Mouse (Mus musculus): ENCODE results near the gene Rfc5. TPM values are rescaled to one million over a fixed set of nuclear protein-coding genes. Genes with fewer than 3 reads are reported as not detected.
A peak's percentile ranks its signal among the peaks of the same experiment; 100 is the strongest.

The Rfc5 gene
- polyA plus RNA-seq, 1 experiment from 2014 or later: 105 TPM

GRCm38 (mm10) chr5:117359497-117360227 lies 29.2 kb downstream of the Rfc5 start:
- Histone ChIP-seq H3K4me1 (replicated peaks) (peaks cover 50% of the 10 kb centered on the region), H3K27me3 (no peaks in the 10 kb centered on the region), H3K9me3 (no peaks in the 10 kb centered on the region), H3K36me3 (peaks cover 13% of the 10 kb centered on the region), H3K27ac (0 out of 2 replicates have a peak overlapping the region, but pooled peaks have one; percentile 14), H3K4me3 (replicated peaks) (no peak overlapping the region), H3K4me2 (0 out of 2 replicates have a peak overlapping the region, but pooled peaks have one; percentile 4), H3K9ac (replicated peaks) (no peak overlapping the region)
- WGBS: 43% methylated on average over 7 of the region's 7 CpGs
- no peak for ATAC-seq (ENCODE audit: insufficient number of reproducible peaks, insufficient read depth, low FRiP score, low TSS enrichment, low read depth)

- H3K9ac ChIP-seq (replicated peaks): no peak overlapping the region
- no peaks in the 10 kb centered on the region for H3K27me3 ChIP-seq
- no peak overlapping the region for H3K4me3 ChIP-seq (replicated peaks)
- peak overlapping the region; percentile 91; the same call in 1 of the 2 replicates for H3K4me2 ChIP-seq
- H3K9me3 ChIP-seq: no peaks in the 10 kb centered on the region
- no peak overlapping the region for H3K27ac ChIP-seq
- WGBS: 41% methylated on average over 11 of the region's 11 CpGs
- ATAC-seq (ENCODE audit: insufficient number of reproducible peaks, insufficient read depth, low FRiP score, low TSS enrichment, low read depth): no peak
- H3K36me3 ChIP-seq: peaks cover 4% of the 10 kb centered on the region; the same call in 1 of the 2 replicates
- H3K4me1 ChIP-seq (replicated peaks): peaks cover 50% of the 10 kb centered on the region
Observed at GRCm38 (mm10) chr5:117358725-117359124, 30.1 kb downstream of the Rfc5 start.

- no peaks in the 10 kb centered on the region for H3K27me3 ChIP-seq
- 10% methylated on average over 6 of the region's 6 CpGs for WGBS
- H3K9me3 ChIP-seq: no peaks in the 10 kb centered on the region
- peak overlapping the region; percentile 91 for H3K4me2 ChIP-seq
- H3K4me3 ChIP-seq (replicated peaks): peak overlapping the region; percentile 94
- H3K27ac ChIP-seq: peak overlapping the region; percentile 85; the same call in 1 of the 2 replicates
- no peak for ATAC-seq (ENCODE audit: insufficient number of reproducible peaks, insufficient read depth, low FRiP score, low TSS enrichment, low read depth)
- no peaks in the 10 kb centered on the region; the same call in 1 of the 2 replicates for H3K36me3 ChIP-seq
- peaks cover 48% of the 10 kb centered on the region for H3K4me1 ChIP-seq (replicated peaks)
- peak overlapping the region; percentile 90; the same call in 1 of the 2 replicates for H3K9ac ChIP-seq (replicated peaks)
Observed at GRCm38 (mm10) chr5:117358248-117358630, 30.6 kb downstream of the Rfc5 start.

DNA sequence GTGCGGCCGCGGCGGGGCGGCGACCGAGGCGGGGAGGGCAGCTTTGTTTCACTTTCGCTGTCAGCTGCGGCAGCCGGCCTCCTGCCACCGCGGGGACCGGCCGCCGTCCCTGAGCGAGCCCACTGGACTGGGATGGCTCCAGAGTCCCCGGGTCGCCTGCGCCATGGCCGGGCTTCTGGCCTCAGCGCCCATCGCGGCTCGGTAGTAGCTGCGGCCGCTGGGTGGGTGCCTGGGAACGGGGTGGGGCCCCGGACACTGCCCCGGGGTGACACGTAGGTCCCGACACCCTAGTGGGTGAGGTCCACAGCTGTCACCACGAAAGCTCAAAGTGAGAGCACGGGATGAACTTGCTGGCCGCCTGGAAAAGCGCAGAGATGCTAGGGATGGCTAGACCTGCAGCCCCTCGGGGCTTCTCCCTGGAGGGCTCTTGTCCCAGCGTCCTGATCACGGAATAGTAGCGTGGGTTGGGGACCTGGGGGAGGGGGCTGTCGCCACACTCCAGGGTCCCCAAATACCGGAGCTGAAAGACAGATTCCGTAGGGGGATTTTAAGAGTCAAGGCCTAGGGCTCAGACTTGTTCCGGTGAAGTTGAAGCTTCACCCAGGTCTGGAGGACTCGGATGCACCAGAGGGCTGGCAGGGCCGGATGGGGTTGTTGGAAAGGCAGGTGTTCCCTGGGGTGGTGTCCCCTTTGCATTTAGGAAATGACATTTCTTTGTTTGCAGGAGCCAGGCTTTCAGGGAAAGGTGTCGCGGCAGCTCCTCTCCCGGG lies 31.2 kb downstream of the Rfc5 start:
- H3K36me3 ChIP-seq: no peaks in the 10 kb centered on the region
- peak overlapping the region; percentile 85 for H3K27ac ChIP-seq
- peak overlapping the region; percentile 91 for H3K4me2 ChIP-seq
- ATAC-seq (ENCODE audit: insufficient number of reproducible peaks, insufficient read depth, low FRiP score, low TSS enrichment, low read depth): peak; percentile 56
- H3K9me3 ChIP-seq: no peaks in the 10 kb centered on the region
- peak overlapping the region; percentile 90 for H3K9ac ChIP-seq (replicated peaks)
- peak overlapping the region; percentile 94 for H3K4me3 ChIP-seq (replicated peaks)
- no peaks in the 10 kb centered on the region for H3K27me3 ChIP-seq
- peaks cover 43% of the 10 kb centered on the region for H3K4me1 ChIP-seq (replicated peaks)
- under 1% methylated on average over 46 of the region's 49 CpGs for WGBS

DNA sequence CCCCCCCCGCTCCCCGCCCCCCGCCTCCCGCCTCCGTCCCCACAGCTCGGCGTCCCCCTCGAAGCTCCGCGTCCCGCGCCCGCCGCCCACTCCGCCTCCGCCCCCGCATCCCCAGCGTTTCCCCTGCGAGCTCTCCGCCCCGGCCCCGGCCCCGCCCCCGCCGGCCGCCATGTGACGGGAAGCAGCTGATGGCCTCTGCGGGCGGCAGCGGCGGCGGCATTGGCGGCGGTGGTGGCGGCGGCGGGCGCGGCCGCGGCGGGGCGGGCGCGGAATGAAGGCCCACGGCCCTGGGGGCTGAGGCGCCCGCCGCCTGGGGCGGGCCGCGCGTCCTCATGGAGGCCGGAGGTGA lies 31.7 kb downstream of the Rfc5 start, which contains the start of gene Wsb2:
TSS of gene Wsb2 (plus strand) at position 176 of the 349 bp plus-strand sequence.
- Histone ChIP-seq H3K9me3 (no peaks in the 10 kb centered on the region), H3K36me3 (no peaks in the 10 kb centered on the region), H3K4me1 (replicated peaks) (peaks cover 39% of the 10 kb centered on the region), H3K27me3 (no peaks in the 10 kb centered on the region), H3K9ac (replicated peaks) (peak within 1 kb of the TSS; percentile 90), H3K27ac (peak within 1 kb of the TSS; percentile 85), H3K4me2 (peak within 1 kb of the TSS; percentile 91), H3K4me3 (replicated peaks) (peak within 1 kb of the TSS; percentile 94)
- ATAC-seq (ENCODE audit: insufficient number of reproducible peaks, insufficient read depth, low FRiP score, low TSS enrichment, low read depth): peak; percentile 65
- 0% methylated on average over 3 of the region's 54 CpGs for WGBS

DNA sequence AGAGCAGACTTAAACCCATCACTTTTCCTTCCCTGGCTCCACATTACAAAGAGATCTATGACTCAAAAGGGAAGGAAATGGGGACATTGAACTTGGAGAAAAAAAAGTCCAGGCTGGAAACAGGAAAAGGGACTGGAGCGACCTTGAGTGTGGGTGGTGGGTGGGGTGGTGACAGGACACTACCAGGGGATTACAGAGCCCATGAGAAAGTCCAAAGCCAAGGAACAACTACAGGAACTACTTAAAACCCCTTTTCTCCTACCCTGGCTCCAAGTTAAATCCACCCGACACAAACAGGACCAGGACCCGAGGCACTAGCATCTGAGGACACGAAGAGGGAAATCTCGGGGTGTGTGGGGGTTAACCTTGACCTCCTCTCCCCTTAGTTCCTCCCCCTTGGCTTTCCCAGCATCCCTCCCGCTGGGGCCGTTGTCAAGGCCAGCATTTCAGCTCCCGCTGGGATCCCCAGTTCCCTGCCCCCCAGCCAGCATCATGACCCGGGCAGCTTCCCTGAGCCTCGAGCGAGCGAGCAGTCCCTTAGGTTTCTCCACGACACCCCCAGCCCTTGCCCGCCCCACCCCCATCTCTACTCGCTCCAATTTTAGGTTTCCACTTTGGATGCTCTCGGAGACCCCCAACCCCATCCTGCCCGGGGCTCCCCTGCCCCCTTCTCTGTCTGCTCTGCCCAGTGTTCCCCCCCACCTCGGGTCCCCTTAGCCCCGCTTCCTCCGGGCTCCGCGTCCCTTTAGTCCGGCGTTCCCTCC lies 32.3 kb downstream of the Rfc5 start:
- peak overlapping the region; percentile 85 for H3K27ac ChIP-seq
- peak overlapping the region; percentile 94 for H3K4me3 ChIP-seq (replicated peaks)
- H3K27me3 ChIP-seq: no peaks in the 10 kb centered on the region
- ATAC-seq (ENCODE audit: insufficient number of reproducible peaks, insufficient read depth, low FRiP score, low TSS enrichment, low read depth): peak; percentile 54
- H3K36me3 ChIP-seq: no peaks in the 10 kb centered on the region
- H3K9ac ChIP-seq (replicated peaks): peak overlapping the region; percentile 90
- H3K4me2 ChIP-seq: peak overlapping the region; percentile 91
- peaks cover 39% of the 10 kb centered on the region for H3K4me1 ChIP-seq (replicated peaks)
- no peaks in the 10 kb centered on the region for H3K9me3 ChIP-seq
- WGBS: 0% methylated on average over 24 of the region's 24 CpGs

DNA sequence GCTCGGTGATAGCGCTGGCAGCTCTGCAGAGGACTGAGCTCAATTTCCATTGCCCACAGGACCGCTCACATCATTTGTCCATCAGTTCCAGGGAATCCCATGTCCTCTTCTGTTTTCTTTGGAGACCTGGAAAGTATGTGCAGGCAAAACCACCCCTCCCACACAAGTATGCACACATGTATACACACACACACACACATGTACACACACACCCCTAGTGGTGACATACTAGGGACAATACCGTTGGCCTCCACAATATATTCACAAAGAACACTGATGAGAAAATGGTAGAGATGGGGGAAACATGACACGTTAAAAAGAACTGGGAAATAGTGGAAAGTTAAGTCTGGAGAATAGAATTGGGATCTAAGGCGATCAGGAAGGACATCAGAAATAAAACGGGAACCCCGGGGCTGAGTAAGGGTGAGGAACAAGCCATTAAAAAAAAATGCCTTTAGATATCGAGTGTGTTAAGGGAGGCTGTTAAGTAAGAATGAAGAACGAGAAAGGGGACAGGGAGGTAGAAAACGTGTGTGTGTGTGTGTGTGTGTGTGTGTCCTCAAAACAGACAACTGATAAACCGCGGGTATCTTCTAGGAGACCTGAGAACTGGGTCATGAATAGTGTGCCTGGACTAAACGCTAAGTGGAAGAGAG lies 33.1 kb downstream of the Rfc5 start:
- ATAC-seq (ENCODE audit: insufficient number of reproducible peaks, insufficient read depth, low FRiP score, low TSS enrichment, low read depth): no peak
- H3K27me3 ChIP-seq: no peaks in the 10 kb centered on the region
- peak overlapping the region; percentile 94 for H3K4me3 ChIP-seq (replicated peaks)
- H3K36me3 ChIP-seq: no peaks in the 10 kb centered on the region
- H3K4me2 ChIP-seq: peak overlapping the region; percentile 91
- peaks cover 36% of the 10 kb centered on the region for H3K4me1 ChIP-seq (replicated peaks)
- peak overlapping the region; percentile 90; the same call in 1 of the 2 replicates for H3K9ac ChIP-seq (replicated peaks)
- H3K27ac ChIP-seq: no peak overlapping the region; the same call in 1 of the 2 replicates
- H3K9me3 ChIP-seq: no peaks in the 10 kb centered on the region
- 57% methylated on average over 14 of the region's 14 CpGs for WGBS

DNA sequence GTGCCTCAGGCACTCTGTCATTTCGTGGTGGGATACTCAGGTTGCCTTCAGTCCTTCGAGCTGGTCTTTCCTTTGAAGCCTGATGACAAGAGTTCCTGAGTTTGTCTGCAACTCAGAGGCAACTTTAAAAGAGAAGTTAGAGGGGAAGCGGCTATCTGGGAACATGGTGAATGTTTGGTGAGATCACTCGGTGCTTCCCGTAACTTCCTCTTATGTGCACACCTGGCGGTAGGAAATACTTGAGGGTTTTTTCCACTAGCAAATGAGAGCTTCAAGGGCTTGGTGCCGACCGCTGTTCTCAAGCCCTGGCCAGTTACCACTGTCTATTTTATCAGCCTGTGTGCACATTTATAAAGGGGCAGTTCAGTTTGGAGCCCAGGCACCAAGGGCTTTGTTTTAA lies 34.7 kb downstream of the Rfc5 start:
- no peak for ATAC-seq (ENCODE audit: insufficient number of reproducible peaks, insufficient read depth, low FRiP score, low TSS enrichment, low read depth)
- no peak overlapping the region for H3K9ac ChIP-seq (replicated peaks)
- no peaks in the 10 kb centered on the region for H3K36me3 ChIP-seq
- WGBS: 71% methylated on average over 8 of the region's 8 CpGs
- H3K4me1 ChIP-seq (replicated peaks): peaks cover 20% of the 10 kb centered on the region
- no peak overlapping the region for H3K4me3 ChIP-seq (replicated peaks)
- 0 out of 2 replicates have a peak, but pooled peaks cover 2% of the 10 kb centered on the region for H3K9me3 ChIP-seq
- H3K27me3 ChIP-seq: no peaks in the 10 kb centered on the region
- H3K27ac ChIP-seq: no peak overlapping the region
- H3K4me2 ChIP-seq: no peak overlapping the region

DNA sequence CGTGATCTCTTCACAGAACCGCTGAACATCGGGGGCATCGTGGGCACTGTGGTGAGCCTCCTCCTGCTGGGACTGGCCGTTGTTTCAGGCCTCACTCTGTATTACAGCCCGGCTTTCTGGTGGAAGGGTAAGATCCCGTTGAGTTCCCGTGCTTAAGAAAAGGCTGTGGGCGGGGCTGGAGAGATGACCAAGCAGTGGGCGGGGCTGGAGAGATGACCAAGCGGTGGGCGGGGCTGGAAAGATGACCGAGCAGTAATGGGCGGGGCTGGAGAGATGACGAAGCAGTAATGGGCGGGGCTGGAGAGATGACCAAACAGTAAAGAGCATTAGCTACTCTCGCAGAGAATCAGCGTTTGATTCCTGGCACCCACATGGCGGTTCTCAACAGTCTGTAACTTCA lies 40.6 kb downstream of the Rfc5 start:
- Histone ChIP-seq H3K4me3 (replicated peaks) (no peak overlapping the region), H3K4me2 (no peak overlapping the region), H3K27ac (no peak overlapping the region), H3K4me1 (replicated peaks) (no peaks in the 10 kb centered on the region), H3K9ac (replicated peaks) (no peak overlapping the region), H3K9me3 (0 out of 2 replicates have a peak, but pooled peaks cover 10% of the 10 kb centered on the region), H3K36me3 (0 out of 2 replicates have a peak, but pooled peaks cover 6% of the 10 kb centered on the region), H3K27me3 (no peaks in the 10 kb centered on the region)
- WGBS: 34% methylated on average over 19 of the region's 19 CpGs
- ATAC-seq (ENCODE audit: insufficient number of reproducible peaks, insufficient read depth, low FRiP score, low TSS enrichment, low read depth): no peak

- WGBS: 88% methylated on average over 2 of the region's 2 CpGs
- Histone ChIP-seq H3K27ac (no peak overlapping the region), H3K4me1 (replicated peaks) (no peaks in the 10 kb centered on the region), H3K9ac (replicated peaks) (no peak overlapping the region), H3K4me3 (replicated peaks) (no peak overlapping the region), H3K27me3 (no peaks in the 10 kb centered on the region), H3K9me3 (0 out of 2 replicates have a peak, but pooled peaks cover 10% of the 10 kb centered on the region), H3K36me3 (0 out of 2 replicates have a peak, but pooled peaks cover 6% of the 10 kb centered on the region), H3K4me2 (no peak overlapping the region)
- no peak for ATAC-seq (ENCODE audit: insufficient number of reproducible peaks, insufficient read depth, low FRiP score, low TSS enrichment, low read depth)
Observed at GRCm38 (mm10) chr5:117347838-117348237, 41.0 kb downstream of the Rfc5 start.

Data from limb, embryonic 12.5 days (tissue).